Mouse (Mus musculus) intestine, postnatal 0 days (tissue): ENCODE measurements around the gene Rassf4. TPM values are rescaled to one million over a fixed set of nuclear protein-coding genes. Genes with fewer than 3 reads are reported as not detected.

Experiments
- ATAC-seq: fragments of 200-750 bp; cut with Nextera tagmentation; 2 replicates; pipeline ENCODE4 v1.8.0; 2017; ENCODE audit warnings: mild to moderate bottlenecking, moderate TSS enrichment, moderate library complexity
- H3K27ac ChIP-seq: fragments of 300-500 bp; sonication (generic); 2 replicates; pipeline ENCODE4 v1.5.1; 2014; ENCODE audit warnings: mild to moderate bottlenecking, low read depth, low read length, moderate library complexity
- H3K27me3 ChIP-seq: fragments of 300-500 bp; sonication (generic); replicated peaks from 2 replicates; pipeline ENCODE4 v1.6.1; 2014; ENCODE audit warnings: low read length, mixed read lengths; ENCODE audit not compliant: control insufficient read depth, insufficient read depth
- H3K36me3 ChIP-seq: fragments of 300-500 bp; sonication (generic); 2 replicates; pipeline ENCODE4 v1.6.1; 2014; ENCODE audit warnings: mild to moderate bottlenecking, moderate library complexity; ENCODE audit not compliant: control insufficient read depth, insufficient read depth
- H3K4me1 ChIP-seq: fragments of 300-500 bp; sonication (generic); replicated peaks from 2 replicates; pipeline ENCODE4 v1.6.1; 2014; ENCODE audit warnings: antibody characterized with exemption, low read length, mixed read lengths; ENCODE audit not compliant: control insufficient read depth, insufficient read depth
- H3K4me2 ChIP-seq: fragments of 300-500 bp; sonication (generic); replicated peaks from 2 replicates; pipeline ENCODE4 v1.6.1; 2014; ENCODE audit warnings: low read depth, mild to moderate bottlenecking, moderate library complexity
- H3K4me3 ChIP-seq: fragments of 300-500 bp; sonication (generic); 2 replicates; pipeline ENCODE4 v1.5.1; 2014; ENCODE audit warnings: low read depth, low read length
- H3K9ac ChIP-seq: fragments of 300-500 bp; sonication (generic); 2 replicates; pipeline ENCODE4 v1.6.1; 2014; ENCODE audit warnings: mild to moderate bottlenecking, low read depth, low read length
- H3K9me3 ChIP-seq: fragments of 300-500 bp; sonication (generic); 2 replicates; pipeline ENCODE4 v1.6.1; 2016; ENCODE audit warnings: mixed run types; ENCODE audit not compliant: control insufficient read depth
- CTCF ChIP-seq: sonication (generic); IDR thresholded peaks from 2 replicates; pipeline ENCODE4 v1.5.1; 2016; ENCODE audit warnings: low read depth, mild to moderate bottlenecking, control low read depth, antibody characterized with exemption, moderate library complexity
- WGBS: fragments of 180-500 bp; shearing (Covaris S2); extraction: QIAGEN DNeasy Blood & Tissue Kit; methylation state at CpG from one replicate; pipeline ENCODE4 v1.1.7; 2014; 5-methylcytosine and 5-hydroxymethylcytosine counted together
- polyA plus RNA-seq: library from polyadenylated mRNA; unstranded; fragments of >200 nt; fragmentation: Nextera tagmentation; extraction: Ambion mirVana; gene quantifications from 2 replicates; pipeline ENCODE4 v1.2.1, GENCODE M21; 2015

Rassf4 gene
- polyA plus RNA-seq, 1 experiment from 2014 or later, result 6.4 TPM

DNA sequence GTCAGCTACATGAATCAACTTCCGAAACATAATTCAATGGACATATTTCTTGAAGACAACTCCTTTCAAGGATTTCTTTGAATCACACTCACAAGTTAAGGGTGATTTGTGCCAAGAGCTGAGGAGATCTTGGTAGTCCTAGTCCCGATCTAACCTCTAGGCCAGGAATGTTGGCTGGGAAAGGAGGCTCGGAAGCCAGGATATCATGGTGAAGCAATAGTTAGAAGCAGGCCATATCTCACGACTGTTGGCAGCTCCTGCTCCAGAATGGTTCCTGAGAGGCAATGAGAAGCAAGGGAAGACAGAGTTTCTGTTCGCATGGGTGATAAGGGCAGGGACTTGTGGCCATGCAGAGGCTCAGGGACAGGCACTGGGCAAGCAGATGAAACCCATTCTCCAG lies 36.3 kb downstream of the Rassf4 start:
- no peak overlapping the region for H3K4me2 ChIP-seq
- H3K4me3 ChIP-seq, result no peak overlapping the region
- no peak for TF ChIP-seq CTCF
- H3K9ac ChIP-seq, result no peak overlapping the region
- peaks cover 9% of the 10 kb centered on the region; the same call in 1 of the 2 replicates for H3K4me1 ChIP-seq
- H3K36me3 ChIP-seq, result no peaks in the 10 kb centered on the region
- WGBS, result 77% methylated on average over 5 of the region's 5 CpGs
- no peak for ATAC-seq
- no peaks in the 10 kb centered on the region for H3K27me3 ChIP-seq
- H3K27ac ChIP-seq, result no peak overlapping the region
- no peaks in the 10 kb centered on the region for H3K9me3 ChIP-seq

GRCm38 (mm10) chr6:116636581-116637235 lies 37.0 kb downstream of the Rassf4 start:
- ATAC-seq, result no peak

DNA sequence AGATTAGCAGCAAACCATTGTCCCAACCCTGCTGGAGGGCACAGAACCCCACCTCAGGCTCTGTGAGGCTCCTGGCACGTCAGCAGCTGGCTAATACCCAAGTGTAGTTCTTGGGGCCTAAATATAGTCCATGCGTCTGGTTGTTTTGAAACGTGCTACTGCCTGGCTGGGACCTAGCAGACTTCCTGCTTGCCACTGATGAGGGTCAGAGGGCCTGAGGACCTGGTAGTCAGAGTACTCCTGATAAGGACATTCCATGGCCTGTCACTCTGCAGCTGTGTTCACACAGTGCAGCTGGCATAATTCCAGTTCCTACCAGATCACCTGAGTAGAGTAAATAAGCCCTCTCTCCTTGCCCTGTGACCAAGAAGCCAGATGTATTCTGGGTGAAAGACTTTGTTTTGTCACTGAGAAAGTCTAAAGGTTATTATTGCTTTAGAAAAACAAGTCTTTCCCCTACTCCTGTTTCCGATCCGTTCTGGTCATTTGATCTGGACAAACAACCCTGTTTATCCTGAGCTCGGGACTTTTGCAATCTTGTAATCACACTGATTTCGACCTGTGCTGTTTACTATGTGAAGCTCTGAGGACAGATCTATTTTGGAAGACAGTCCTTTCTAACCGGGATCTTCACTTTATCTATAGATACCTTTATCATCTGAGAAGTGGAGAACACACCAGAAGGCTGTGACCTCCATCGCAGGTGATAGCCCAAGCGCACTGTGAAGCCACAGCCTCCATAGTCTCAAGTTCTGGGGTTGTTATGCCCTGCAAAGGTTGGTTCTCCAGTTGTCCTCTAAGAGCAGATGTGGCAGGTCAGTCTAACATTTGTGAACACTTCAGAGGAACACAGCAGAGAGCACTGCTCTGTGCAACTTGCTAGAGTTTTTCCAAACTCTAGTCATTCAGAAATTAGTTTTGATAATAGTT lies 38.2 kb downstream of the Rassf4 start:
- H3K4me1 ChIP-seq, result peaks cover 9% of the 10 kb centered on the region; the same call in 1 of the 2 replicates
- peak; percentile 99 for ATAC-seq
- H3K27me3 ChIP-seq, result no peaks in the 10 kb centered on the region
- no peaks in the 10 kb centered on the region for H3K9me3 ChIP-seq
- no peak overlapping the region for H3K9ac ChIP-seq
- no peaks in the 10 kb centered on the region for H3K36me3 ChIP-seq
- TF ChIP-seq CTCF, result no peak
- WGBS, result 24% methylated on average over 10 of the region's 10 CpGs
- no peak overlapping the region for H3K4me3 ChIP-seq
- H3K27ac ChIP-seq, result peak overlapping the region; percentile 91
- peak overlapping the region; percentile 10 for H3K4me2 ChIP-seq

More at GRCm38 (mm10) chr6:116636581-116637235, 37.0 kb downstream of the Rassf4 start:
- Histone ChIP-seq H3K36me3 (no peaks in the 10 kb centered on the region), H3K9ac (no peak overlapping the region), H3K4me1 (peaks cover 9% of the 10 kb centered on the region; the same call in 1 of the 2 replicates), H3K4me2 (no peak overlapping the region), H3K4me3 (no peak overlapping the region), H3K9me3 (no peaks in the 10 kb centered on the region), H3K27me3 (no peaks in the 10 kb centered on the region), H3K27ac (peak overlapping the region; percentile 91; the same call in 1 of the 2 replicates)
- TF ChIP-seq CTCF, result no peak
- 81% methylated on average over 9 of the region's 9 CpGs for WGBS

DNA sequence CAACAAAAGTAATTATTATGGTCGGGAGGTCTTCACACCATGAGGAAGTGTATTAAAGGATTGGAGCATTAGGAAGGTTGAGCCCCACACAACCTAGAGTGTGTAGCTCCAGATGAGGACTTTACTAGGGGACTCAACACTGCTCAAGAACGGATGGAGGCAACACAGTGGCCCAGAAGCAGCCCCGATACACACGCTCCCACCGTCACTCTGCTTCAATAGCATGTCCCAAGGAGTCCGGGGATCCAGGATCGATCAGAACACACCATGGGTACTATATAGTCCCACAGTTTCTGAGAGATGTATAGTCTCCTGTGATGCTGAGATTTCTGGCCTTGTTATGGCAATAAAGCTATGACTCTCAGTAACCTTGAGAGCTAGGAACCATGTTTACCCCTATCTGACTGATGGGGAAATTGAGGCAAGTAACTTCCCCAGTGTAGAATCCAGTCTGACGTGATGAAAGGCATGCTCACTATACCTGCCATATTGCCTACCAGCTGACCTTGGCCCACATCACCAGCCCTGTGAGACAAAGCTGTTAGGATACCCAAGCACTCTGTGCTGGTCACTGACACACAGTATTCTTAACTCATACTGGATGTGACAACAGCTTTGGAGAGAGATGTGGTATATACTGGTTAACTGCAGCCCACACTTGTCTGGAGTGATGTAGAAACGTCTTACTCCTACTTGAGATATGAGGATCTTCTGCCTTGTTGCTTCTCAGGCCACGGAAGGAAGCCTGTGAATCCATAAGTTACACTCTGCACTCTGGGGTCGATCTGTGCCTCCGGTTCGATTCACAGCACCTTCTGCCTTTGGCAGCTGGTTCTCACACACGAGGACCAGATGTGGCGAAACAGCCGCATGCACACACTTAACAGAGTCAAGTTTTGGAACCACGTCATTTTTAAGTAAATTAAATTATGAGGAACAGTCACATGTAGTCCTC lies 39.7 kb downstream of the Rassf4 start:
- 89% methylated on average over 17 of the region's 17 CpGs for WGBS
- H3K27ac ChIP-seq, result peak overlapping the region; percentile 91; the same call in 1 of the 2 replicates
- no peak for ATAC-seq

DNA sequence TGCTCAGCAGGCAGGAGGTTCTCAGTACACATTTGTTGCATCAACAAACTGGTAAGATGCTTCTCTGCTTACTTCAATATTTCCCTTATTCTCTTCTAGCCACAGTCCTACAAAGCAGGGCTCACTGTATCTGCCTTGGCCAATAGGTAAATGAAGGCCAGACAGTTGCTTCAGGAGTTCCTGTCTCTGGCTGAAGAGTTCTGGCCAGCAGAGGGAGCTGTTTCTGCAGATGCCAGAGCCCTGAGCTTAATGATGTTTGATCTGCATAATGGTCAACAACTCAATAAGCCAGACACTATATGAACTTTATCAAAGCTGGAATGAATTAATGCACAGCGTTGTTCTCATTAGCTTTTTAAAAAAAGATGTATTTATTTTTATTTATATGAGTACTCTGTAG lies 41.6 kb downstream of the Rassf4 start:
- H3K4me3 ChIP-seq, result no peak overlapping the region

More for the DNA sequence above, 39.7 kb downstream of the Rassf4 start:
- no peaks in the 10 kb centered on the region for H3K36me3 ChIP-seq
- H3K4me3 ChIP-seq, result no peak overlapping the region
- H3K9ac ChIP-seq, result no peak overlapping the region
- peaks cover 9% of the 10 kb centered on the region; the same call in 1 of the 2 replicates for H3K4me1 ChIP-seq
- no peak overlapping the region for H3K4me2 ChIP-seq
- H3K27me3 ChIP-seq, result no peaks in the 10 kb centered on the region
- no peaks in the 10 kb centered on the region for H3K9me3 ChIP-seq
- no peak for TF ChIP-seq CTCF

More for the DNA sequence above, 41.6 kb downstream of the Rassf4 start:
- Histone ChIP-seq H3K4me1 (peaks cover 9% of the 10 kb centered on the region; the same call in 1 of the 2 replicates), H3K36me3 (no peaks in the 10 kb centered on the region), H3K27me3 (no peaks in the 10 kb centered on the region), H3K4me2 (no peak overlapping the region), H3K9ac (no peak overlapping the region), H3K9me3 (no peaks in the 10 kb centered on the region), H3K27ac (no peak overlapping the region)
- 49% methylated on average over 1 of the region's 1 CpGs for WGBS
- no peak for ATAC-seq
- peak; percentile 92 for TF ChIP-seq CTCF
